Mouse (Mus musculus) MEL (cell line): ENCODE data around the gene Srcap.

ENCODE experiments used
- CHD2 ChIP-seq: IDR thresholded peaks from 2 replicates; pipeline ENCODE4 v1.6.1; 2011; ENCODE audit warnings: low read length, improper control_type of control experiment
- POLR2A ChIP-seq, 2 experiments: IDR thresholded peaks; 2 replicates each; pipeline ENCODE4 v1.6.1; 2011 to 2012; ENCODE audit warnings: low read length in 2 of 2, mild to moderate bottlenecking in 2 of 2, control low read depth in 1 of 2, improper control_type of control experiment in 1 of 2, low read depth in 1 of 2, moderate library complexity in 1 of 2; ENCODE audit not compliant: control insufficient read depth in 1 of 2, insufficient read depth in 1 of 2, poor library complexity in 1 of 2
- TAL1 ChIP-seq: IDR thresholded peaks from 2 replicates; pipeline ENCODE4 v1.6.1; 2012; ENCODE audit warnings: mild to moderate bottlenecking, inconsistent platforms, low read length, moderate library complexity, mixed read lengths
- ZC3H11A ChIP-seq: IDR thresholded peaks from 2 replicates; pipeline ENCODE4 v1.6.1; 2012; ENCODE audit warnings: low read depth, mild to moderate bottlenecking, inconsistent platforms, low read length, improper control_type of control experiment

GRCm38 (mm10) chr7:127489982-127490381 is 21.8 kb upstream of the Srcap start:
- TF ChIP-seq TAL1: no peak
- TF ChIP-seq POLR2A (IDR thresholded peaks at IDR 0.05; ENCODE audit: control insufficient read depth in 1 of 2, insufficient read depth in 1 of 2, low read depth in 1 of 2, low read length in 2 of 2, poor library complexity in 1 of 2): no peak
- TF ChIP-seq ZC3H11A: no peak
- TF ChIP-seq CHD2: no peak
